Mouse (Mus musculus) intestine, embryonic 14.5 days (tissue): ENCODE results near the gene Kcnip1. TPM values are rescaled to one million over a fixed set of nuclear protein-coding genes. Genes with fewer than 3 reads are reported as not detected.

Experiments
- ATAC-seq: fragments of 200-750 bp; cut with Nextera tagmentation; replicated peaks from 2 replicates; pipeline ENCODE4 v1.8.0; 2017; ENCODE audit warnings: low read depth, moderate number of reproducible peaks, moderate TSS enrichment, moderate library complexity; ENCODE audit not compliant: low FRiP score, low TSS enrichment
- DNase-seq: peaks from one replicate; pipeline ENCODE4 v3.0.0-alpha.2; 2018; ENCODE audit warnings: low spot score
- H3K27ac ChIP-seq: fragments of 300-500 bp; sonication (generic); 2 replicates; pipeline ENCODE4 v1.5.1; 2014; ENCODE audit warnings: low read depth, mild to moderate bottlenecking, control low read depth
- H3K27me3 ChIP-seq: fragments of 300-500 bp; sonication (generic); replicated peaks from 2 replicates; pipeline ENCODE4 v1.6.1; 2014; ENCODE audit warnings: low read length, control low read depth; ENCODE audit not compliant: control insufficient read depth, insufficient read depth
- H3K36me3 ChIP-seq: fragments of 300-500 bp; sonication (generic); 2 replicates; pipeline ENCODE4 v1.6.1; 2014; ENCODE audit warnings: low read length, control low read depth; ENCODE audit not compliant: control insufficient read depth, insufficient read depth
- H3K4me1 ChIP-seq: fragments of 300-500 bp; sonication (generic); replicated peaks from 2 replicates; pipeline ENCODE4 v1.6.1; 2014; ENCODE audit warnings: low read length, control low read depth, mixed read lengths; ENCODE audit not compliant: control insufficient read depth, insufficient read depth
- H3K4me2 ChIP-seq: fragments of 300-500 bp; sonication (generic); 2 replicates; pipeline ENCODE4 v1.6.1; 2014; ENCODE audit warnings: low read length
- H3K4me3 ChIP-seq: fragments of 300-500 bp; sonication (generic); 2 replicates; pipeline ENCODE4 v1.5.1; 2014; ENCODE audit warnings: low read depth, low read length, control low read depth, mixed read lengths
- H3K9ac ChIP-seq: fragments of 300-500 bp; sonication (generic); 2 replicates; pipeline ENCODE4 v1.6.1; 2014; ENCODE audit warnings: mild to moderate bottlenecking, low read length
- H3K9me3 ChIP-seq: fragments of 300-500 bp; sonication (generic); 2 replicates; pipeline ENCODE4 v1.6.1; 2016; ENCODE audit warnings: low read length, control low read depth; ENCODE audit not compliant: control insufficient read depth
- WGBS: fragments of 180-500 bp; shearing (Covaris S2); extraction: QIAGEN DNeasy Blood & Tissue Kit; methylation state at CpG from one replicate; pipeline ENCODE4 v1.1.7; 2014; 5-methylcytosine and 5-hydroxymethylcytosine counted together
- polyA plus RNA-seq: library from polyadenylated mRNA; unstranded; fragments of >200 nt; fragmentation: Nextera tagmentation; extraction: Ambion mirVana; gene quantifications from 2 replicates; pipeline ENCODE4 v1.2.1, GENCODE M21; 2014

Gene Kcnip1
- polyA plus RNA-seq, 1 experiment from 2014 or later = 13.1 TPM

DNA sequence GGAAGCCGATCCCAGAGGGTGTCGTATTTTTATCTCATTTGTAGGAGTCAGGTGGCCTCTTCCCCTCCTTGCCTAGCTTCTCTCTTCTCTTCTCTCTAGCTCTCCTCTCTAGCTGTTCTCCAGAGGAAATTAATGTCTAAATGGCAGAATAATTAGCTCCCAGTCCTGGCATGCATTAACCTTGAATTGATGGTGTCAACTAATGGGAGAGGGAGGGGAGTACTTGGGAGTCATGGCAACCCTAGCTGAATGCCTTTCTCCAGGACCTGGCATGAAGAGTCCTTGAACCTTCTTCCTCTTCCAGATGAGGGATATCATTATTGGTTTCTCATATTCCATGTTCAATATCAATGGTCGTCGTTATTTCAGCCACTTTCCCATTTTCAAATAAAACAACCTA is 396.3 kb downstream of the Kcnip1 start:
- 89% methylated on average over 4 of the region's 4 CpGs for WGBS
- Histone ChIP-seq H3K27me3 (no peaks in the 10 kb centered on the region), H3K27ac (no peak overlapping the region), H3K4me1 (no peaks in the 10 kb centered on the region), H3K36me3 (no peaks in the 10 kb centered on the region), H3K4me2 (no peak overlapping the region), H3K9me3 (no peaks in the 10 kb centered on the region), H3K9ac (no peak overlapping the region), H3K4me3 (no peak overlapping the region)
- ATAC-seq = no peak
- no peak for DNase-seq

DNA sequence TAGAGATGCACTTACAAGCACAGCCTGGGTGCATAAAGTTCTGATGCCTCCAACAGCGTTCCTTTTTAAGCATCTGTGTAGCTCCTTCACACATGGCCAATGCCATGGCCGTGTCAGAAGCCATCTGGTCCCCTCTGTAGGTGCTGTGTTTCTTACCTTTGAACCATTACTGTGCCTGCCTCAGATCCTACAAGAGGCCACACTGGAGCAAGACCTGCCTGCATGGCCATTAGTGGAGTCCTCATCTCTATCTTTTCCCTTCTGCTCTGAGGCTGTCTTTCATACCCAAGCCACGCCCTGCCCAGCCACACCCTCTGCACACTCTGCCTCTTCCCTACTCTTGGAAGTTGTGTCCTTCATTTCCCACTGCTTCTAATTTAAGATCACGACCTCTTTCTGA is 400.1 kb downstream of the Kcnip1 start:
- WGBS = 84% methylated on average over 4 of the region's 4 CpGs
- DNase-seq = no peak
- H3K4me2 ChIP-seq = no peak overlapping the region
- H3K27ac ChIP-seq = no peak overlapping the region
- no peaks in the 10 kb centered on the region for H3K4me1 ChIP-seq
- H3K9me3 ChIP-seq = no peaks in the 10 kb centered on the region
- no peak overlapping the region for H3K4me3 ChIP-seq
- H3K9ac ChIP-seq = no peak overlapping the region
- no peaks in the 10 kb centered on the region for H3K36me3 ChIP-seq
- H3K27me3 ChIP-seq = no peaks in the 10 kb centered on the region
- no peak for ATAC-seq

DNA sequence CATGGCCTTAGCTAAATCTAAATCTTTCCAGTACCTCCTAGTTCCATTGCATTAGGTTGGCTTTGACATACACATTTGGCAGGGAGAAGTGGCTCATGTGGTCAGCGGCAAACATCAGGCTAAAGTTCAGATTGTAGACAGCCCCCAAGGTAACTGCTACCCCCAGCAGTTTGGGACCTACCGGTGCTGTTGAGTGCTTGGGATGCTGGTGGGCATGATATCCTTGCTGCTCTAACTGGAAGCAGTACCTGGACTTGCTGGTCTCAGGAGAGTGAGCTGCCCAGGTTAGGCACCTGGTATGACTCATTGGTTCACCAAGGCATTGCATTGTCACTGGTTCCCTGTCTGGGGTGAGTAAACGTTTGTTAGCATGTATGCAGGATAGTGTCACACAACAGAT is 402.2 kb downstream of the Kcnip1 start:
- WGBS = 79% methylated on average over 3 of the region's 3 CpGs
- H3K9me3 ChIP-seq = no peaks in the 10 kb centered on the region
- H3K4me3 ChIP-seq = no peak overlapping the region
- no peaks in the 10 kb centered on the region for H3K27me3 ChIP-seq
- H3K36me3 ChIP-seq = no peaks in the 10 kb centered on the region
- no peak overlapping the region for H3K9ac ChIP-seq
- H3K4me2 ChIP-seq = no peak overlapping the region
- H3K4me1 ChIP-seq = no peaks in the 10 kb centered on the region
- H3K27ac ChIP-seq = no peak overlapping the region
- DNase-seq (no peak), ATAC-seq (no peak)

DNA sequence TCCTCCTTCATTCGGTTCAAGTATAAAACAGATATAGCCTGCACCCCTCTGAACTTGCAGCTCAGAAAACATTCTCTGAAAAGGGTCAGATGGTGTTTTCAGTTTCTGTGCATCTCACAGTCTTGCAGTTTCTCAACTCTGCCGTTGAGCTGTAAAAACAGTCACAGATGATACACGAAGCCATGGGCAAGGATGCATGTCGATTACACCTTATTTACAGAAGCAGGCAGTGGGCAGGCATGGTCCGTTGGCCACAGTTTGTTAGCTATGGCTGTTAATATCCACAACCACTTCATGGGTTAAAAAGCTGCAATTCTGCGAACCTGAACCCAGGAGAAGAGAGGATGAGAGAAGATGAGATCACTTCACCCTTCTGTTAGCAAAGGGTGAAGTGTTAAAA is 406.3 kb downstream of the Kcnip1 start:
- no peaks in the 10 kb centered on the region for H3K4me1 ChIP-seq
- no peak overlapping the region for H3K9ac ChIP-seq
- ATAC-seq = no peak
- H3K36me3 ChIP-seq = no peaks in the 10 kb centered on the region
- no peak overlapping the region for H3K4me2 ChIP-seq
- no peak overlapping the region for H3K4me3 ChIP-seq
- WGBS = 74% methylated on average over 6 of the region's 6 CpGs
- no peaks in the 10 kb centered on the region for H3K9me3 ChIP-seq
- no peak overlapping the region for H3K27ac ChIP-seq
- H3K27me3 ChIP-seq = no peaks in the 10 kb centered on the region
- DNase-seq = no peak

DNA sequence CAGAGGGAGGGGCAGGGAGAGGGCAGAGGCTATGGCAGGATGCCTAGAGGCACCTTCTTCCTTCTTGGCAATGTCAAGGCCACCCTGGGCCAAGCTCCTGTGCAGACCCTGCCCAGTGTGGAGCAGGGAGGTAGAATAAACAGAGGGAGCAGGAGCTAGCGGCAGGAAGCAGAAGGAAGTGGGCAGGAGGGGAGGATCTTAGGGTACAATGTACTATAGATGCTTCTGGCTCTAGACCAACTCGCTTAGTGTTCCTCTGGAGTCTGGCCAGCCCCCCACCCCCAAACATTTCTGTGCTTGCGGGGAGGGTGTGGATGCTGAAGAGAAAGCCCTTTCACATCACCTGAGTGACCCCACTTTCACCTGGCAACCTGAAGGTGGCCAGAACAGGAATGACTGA is 413.3 kb downstream of the Kcnip1 start:
- no peak for DNase-seq
- Histone ChIP-seq H3K9ac (no peak overlapping the region), H3K4me3 (no peak overlapping the region), H3K27me3 (no peaks in the 10 kb centered on the region), H3K36me3 (no peaks in the 10 kb centered on the region), H3K4me2 (no peak overlapping the region), H3K4me1 (no peaks in the 10 kb centered on the region), H3K27ac (no peak overlapping the region), H3K9me3 (no peaks in the 10 kb centered on the region)
- 42% methylated on average over 3 of the region's 3 CpGs for WGBS
- no peak for ATAC-seq

Other genes starting within 250 kb of the Kcnip1 start
- 2.0 and 2.5 TPM in 2 replicates for gene Kcnmb1, start 30.1 kb downstream of the Kcnip1 start, polyA plus RNA-seq
- gene Lcp2, start 53.8 kb upstream of the Kcnip1 start, polyA plus RNA-seq = 3.3 and 3.6 TPM in 2 replicates
- gene 4930469K13Rik, start 105.4 kb upstream of the Kcnip1 start, polyA plus RNA-seq = 0.74 and 0.85 TPM in 2 replicates
- not detected in 2 replicates for gene Foxi1, start 214.9 kb upstream of the Kcnip1 start, polyA plus RNA-seq